Mouse (Mus musculus): Measurements from ENCODE around the gene Ccdc85c. TPM values are rescaled to one million over a fixed set of nuclear protein-coding genes. Genes with fewer than 3 reads are reported as not detected.
A peak's percentile ranks its signal among the peaks of the same experiment; 100 is the strongest.

The Ccdc85c gene
- total RNA-seq, 2 experiments from 2014 or later: 36.4 to 40.9 TPM

DNA sequence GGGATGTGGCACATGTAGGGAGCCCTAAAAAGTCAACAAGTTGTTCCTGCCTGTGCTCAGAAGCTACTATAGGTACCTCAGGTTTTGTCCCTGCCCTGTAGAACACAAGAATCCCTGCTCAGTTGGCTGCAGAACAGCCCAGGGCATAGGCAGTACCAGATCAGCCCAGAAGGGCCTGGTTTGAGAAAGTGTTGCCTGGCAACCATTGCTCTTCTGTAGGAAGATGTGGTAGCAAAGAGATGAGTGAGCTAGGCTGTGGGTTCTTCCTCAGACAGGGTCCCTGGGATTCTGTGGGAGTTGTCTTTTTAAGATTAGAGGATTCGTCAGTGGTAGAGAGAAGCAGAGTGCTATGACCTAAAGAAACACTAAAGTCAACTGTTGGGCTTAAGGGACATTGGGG, 75.1 kb downstream of the Ccdc85c start:
- intact Hi-C loops (cut with DNase I): loop anchor here (10.0 kb wide), 1 partner anchor 335 kb away; no protein-coding TSS in a partner anchor
- DNase-seq (ENCODE audit: low spot score): no peak

DNA sequence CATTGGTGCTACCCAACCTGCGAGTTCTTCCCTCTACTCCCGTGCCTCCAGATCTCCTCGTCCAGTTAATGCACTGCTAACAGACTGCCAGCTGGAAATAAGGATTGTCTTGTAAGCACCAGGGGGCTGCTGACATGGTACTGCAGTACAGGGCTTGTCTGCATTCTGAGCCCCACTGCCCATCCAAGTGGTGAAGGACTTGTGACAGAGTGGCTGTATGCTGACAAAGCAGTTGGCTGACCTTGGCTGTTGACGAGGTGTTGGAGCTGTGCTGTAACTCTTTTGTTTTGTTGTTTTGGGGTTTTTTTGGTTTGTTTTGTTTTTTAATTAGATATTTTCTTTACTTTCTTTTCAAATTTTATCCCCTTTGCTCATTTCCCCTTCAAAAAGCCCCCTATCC, 76.8 kb downstream of the Ccdc85c start:
- intact Hi-C loops (cut with DNase I): no loop called here

DNA sequence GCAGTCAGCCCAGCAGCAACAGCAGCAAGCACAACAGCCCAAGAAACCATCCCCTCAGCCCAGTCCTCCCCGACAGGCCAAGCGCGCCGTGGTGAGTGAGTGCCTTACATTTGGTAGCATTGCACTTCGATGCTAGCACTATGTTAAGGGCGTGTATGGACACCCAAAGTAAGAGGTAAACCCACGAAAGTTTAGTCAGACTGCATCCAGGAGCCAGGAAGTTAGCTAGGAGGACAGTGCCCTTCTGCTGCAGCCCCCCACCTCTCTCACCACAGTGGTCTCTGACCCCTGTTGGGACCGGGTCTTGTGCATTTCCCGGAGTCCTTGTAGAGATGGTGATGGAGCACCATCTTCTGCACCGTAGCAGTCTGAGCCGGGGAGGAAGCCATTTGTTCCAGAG, 79.5 kb downstream of the Ccdc85c start:
- no peak for DNase-seq (ENCODE audit: low spot score)
- intact Hi-C loops (cut with DNase I): no loop called here

More for the DNA sequence above, 76.8 kb downstream of the Ccdc85c start:
- DNase-seq (ENCODE audit: low spot score): no peak

DNA sequence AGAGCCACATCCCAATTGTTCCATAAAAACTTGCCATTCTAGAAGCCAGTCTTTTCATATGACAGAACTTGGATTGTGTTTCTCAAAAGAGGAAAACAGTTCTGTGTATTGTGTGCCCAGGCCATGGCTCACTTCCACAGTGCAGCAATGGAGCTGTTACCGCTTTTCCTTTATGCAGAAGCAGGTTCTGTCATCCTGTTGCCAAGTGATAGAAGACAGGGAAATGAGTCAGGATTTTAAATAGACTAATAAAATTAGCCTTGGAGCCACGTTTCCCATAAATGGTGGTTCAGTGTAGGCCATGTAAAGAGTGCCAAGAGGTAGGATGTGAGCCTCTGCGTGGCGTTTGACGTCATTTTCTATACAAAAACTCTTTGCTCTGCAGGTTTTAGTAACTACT, 81.3 kb downstream of the Ccdc85c start:
- intact Hi-C loops (cut with DNase I): no loop called here
- no peak for DNase-seq (ENCODE audit: low spot score)

DNA sequence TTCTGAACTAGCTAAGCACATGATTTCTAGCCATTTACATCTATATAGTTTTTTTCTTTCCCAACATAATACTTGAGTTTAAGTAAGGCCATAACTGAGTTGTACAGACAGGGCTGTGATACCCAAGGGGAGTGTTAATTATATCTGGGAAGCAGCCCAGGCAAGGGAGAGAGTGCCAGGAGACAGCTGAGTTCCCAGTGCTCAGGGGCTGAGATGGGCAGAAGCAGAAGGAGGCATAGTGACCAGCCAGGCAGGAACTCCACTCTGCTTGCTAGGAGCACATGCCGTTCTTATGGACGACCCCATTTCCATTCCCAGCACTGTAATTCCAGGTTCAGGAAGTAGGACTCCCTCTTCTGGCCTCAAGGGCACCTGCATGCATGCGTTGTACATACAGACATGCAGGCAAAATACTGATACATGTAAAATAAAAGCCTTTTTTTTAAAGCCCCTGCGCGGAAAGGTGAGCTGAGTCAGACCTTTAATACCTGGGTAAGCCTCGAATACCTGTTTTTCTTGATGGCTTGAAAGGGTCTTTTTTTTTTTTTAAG, 87.6 kb downstream of the Ccdc85c start:
- no peak for DNase-seq (ENCODE audit: low spot score)
- intact Hi-C loops (cut with DNase I): no loop called here

GRCm38 (mm10) chr12:108181716-108182115, 93.5 kb downstream of the Ccdc85c start:
- intact Hi-C loops (cut with DNase I): no loop called here
- DNase-seq (ENCODE audit: low spot score): no peak

DNA sequence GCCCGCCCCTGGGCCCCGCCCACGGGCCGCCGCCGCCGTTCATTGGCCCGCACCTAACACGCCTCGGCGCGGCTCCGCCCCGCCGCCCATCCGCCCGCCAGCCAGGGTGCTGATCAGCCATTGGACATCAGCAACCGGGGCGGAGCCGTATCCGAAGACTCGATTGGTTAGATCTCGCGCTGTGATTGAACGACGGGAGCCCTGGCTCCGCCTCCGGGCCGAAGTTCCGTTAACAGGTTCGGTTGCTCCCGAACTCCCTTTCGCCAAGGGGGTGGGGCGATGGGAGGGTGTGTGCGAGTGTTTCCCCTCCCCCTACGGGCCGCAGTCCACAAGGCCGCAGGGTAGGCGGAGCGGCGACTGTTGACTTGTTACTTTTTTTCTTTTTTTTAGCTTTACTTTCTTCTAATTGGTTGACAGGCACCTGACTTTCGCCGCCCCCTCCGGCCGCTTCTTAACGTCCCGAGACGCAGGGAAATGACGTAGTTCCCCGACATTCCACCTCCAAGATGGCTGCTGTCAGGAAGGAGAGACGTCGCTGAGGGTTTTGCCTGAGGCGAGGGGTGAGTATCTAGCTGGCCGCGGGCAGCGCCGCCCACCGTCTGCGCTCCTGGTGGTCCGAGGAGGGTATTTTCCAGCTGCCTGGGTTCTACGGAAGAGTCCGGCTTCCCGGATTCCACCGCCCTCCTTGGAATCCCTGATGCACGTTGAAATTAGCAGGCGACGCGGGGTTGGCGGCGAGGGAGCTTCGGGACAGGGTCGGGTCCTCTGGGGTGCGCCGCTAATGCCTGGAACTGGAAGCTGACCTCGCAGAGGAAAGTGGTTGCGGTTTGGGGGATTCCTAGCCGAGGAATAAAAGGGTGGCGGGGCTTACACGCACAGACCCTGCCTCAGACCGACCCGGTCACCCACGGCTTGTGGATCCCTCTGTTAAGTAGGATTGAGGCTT, 95.6 kb downstream of the Ccdc85c start, which contains the start of gene Ccnk:
Ccnk (plus strand) TSS at position 259 of the 946 bp plus-strand sequence.
- peak; percentile 100 for DNase-seq (ENCODE audit: low spot score)
- intact Hi-C loops (cut with DNase I): loop anchor here (10.0 kb wide), 1 partner anchor 625 kb away; no protein-coding TSS in a partner anchor

GRCm38 (mm10) chr12:108179246-108179320, 96.1 kb downstream of the Ccdc85c start, which contains the start of gene Setd3:
Gene Setd3, minus strand, starts transcription at chr12:108179314.
- DNase-seq (ENCODE audit: low spot score): no peak
- intact Hi-C loops (cut with DNase I): loop anchor here (10.0 kb wide), 1 partner anchor 626 kb away; no protein-coding TSS in a partner anchor

DNA sequence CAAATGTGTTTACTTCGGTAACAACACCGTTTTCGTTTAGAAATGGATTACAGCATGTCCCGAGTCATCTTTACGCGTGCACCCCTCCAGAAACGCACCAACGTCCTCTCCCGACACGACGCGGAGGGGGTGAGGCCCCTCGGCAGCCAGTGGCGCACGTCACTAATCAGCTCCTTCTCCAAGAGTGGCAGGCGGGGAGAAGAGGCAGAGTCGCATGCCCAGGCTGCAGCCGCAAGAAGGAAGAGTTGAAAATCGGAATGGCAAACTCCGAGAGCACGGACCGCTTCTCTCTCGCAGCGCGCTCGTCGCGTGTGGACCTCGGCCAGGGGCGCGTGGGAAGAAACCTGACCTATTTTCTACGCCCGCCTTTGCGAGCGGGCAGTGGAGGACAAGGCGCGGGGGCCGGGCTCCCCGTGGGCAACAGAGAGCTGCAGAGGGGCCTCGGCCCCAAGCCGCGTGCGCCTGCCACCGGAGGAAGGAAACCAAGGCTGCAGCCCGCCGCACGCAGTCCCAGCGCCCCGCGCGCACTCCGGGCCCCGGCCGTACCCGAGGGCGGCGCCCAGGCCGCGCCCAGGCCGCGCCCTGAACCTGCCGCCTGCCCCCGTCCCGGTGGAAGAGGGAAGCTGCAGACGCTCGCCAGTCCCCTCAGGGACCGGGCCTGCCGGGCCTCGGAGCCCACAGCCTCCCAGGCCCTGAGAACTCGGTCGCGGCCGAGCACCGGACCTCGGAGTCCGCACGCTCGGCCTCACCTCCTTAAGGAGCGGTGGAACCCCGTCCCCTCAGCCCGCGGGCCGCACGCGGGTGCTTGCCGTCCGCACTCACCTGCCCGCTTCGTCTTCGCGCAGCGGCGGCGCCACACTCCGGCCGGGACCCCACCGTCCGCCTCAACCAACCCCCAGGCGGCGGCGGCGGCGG, 96.6 kb downstream of the Ccdc85c start:
- peak; percentile 14 for DNase-seq (ENCODE audit: low spot score)
- intact Hi-C loops (cut with DNase I): loop anchor here (10.0 kb wide), 1 partner anchor 626 kb away; no protein-coding TSS in a partner anchor

- no peak for DNase-seq (ENCODE audit: low spot score)
- intact Hi-C loops (cut with DNase I): loop anchor here (10.0 kb wide), 1 partner anchor 628 kb away; no protein-coding TSS in a partner anchor
Observed at GRCm38 (mm10) chr12:108176366-108176765, 98.9 kb downstream of the Ccdc85c start.

- intact Hi-C loops (cut with DNase I): loop anchor here (10.0 kb wide), 1 partner anchor 630 kb away; no protein-coding TSS in a partner anchor
- no peak for DNase-seq (ENCODE audit: low spot score)
Observed at GRCm38 (mm10) chr12:108174606-108175505, 100.4 kb downstream of the Ccdc85c start.

DNA sequence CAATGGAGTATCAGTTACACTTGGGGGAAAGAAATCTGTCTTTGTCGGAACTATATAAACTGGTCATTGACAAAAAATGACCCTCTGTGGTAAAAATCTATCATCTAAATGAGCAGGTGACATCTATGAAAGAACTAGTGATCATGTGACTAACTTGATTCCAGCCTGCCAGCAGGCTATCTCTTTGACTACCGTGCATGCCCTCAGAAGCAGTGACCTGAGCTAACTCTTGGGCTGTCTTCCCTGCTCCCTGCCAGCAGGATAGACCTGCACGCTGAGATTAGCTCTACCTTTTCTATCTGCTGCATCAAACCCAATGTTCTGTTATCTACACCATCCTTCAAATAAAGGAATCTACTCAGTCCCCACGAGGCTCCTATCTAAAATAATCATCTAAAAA, 102.6 kb downstream of the Ccdc85c start:
- no peak for DNase-seq (ENCODE audit: low spot score)
- intact Hi-C loops (cut with DNase I): loop anchor here (10.0 kb wide), 1 partner anchor 632 kb away; no protein-coding TSS in a partner anchor

DNA sequence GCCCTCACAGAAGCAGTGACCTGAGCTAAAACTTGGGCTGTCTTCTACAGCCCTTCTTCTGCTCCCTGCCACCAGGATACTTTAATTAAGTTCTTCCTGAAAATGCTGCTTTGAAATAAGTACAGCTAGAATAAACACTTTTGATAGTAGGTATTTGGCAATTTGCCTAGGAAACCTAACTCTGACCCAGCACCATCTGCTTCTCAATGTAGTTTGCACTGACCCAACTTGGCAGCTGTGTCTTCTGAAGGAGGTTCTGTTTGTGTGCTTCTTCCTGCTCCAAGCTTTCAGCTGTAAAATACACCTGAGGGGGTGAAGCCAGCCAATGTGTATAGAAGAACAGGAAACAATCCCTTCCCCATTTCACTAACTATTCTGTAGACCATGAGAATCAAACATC, 103.9 kb downstream of the Ccdc85c start:
- intact Hi-C loops (cut with DNase I): loop anchor here (10.0 kb wide), 1 partner anchor 633 kb away; no protein-coding TSS in a partner anchor

GRCm38 (mm10) chr12:108170467-108170866, 104.8 kb downstream of the Ccdc85c start:
- intact Hi-C loops (cut with DNase I): loop anchor here (10.0 kb wide), 1 partner anchor 634 kb away; no protein-coding TSS in a partner anchor
- DNase-seq (ENCODE audit: low spot score): no peak

More for the DNA sequence above, 103.9 kb downstream of the Ccdc85c start:
- no peak for DNase-seq (ENCODE audit: low spot score)

DNA sequence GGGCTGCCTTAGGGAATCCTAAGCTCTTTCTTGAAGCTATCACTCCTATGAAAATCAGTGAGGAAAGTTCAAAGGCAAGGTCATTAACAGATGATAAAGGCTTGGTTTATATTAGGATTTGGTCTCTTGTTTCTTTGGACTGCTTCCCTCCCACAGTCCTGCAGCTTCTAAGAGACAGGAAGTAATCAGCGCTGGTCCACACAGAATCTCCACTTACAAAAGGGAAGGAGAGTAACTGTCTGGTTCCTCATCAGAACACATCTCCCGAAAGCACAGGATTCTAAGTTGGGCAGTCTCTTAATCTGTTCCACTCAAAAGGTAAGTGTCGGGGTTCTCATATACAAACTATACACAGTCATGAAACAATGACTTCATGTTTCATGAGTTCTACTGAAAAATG, 106.3 kb downstream of the Ccdc85c start:
- intact Hi-C loops (cut with DNase I): no loop called here
- no peak for DNase-seq (ENCODE audit: low spot score)

- intact Hi-C loops (cut with DNase I): no loop called here
- no peak for DNase-seq (ENCODE audit: low spot score)
Observed at GRCm38 (mm10) chr12:108163706-108164105, 111.5 kb downstream of the Ccdc85c start.

DNA sequence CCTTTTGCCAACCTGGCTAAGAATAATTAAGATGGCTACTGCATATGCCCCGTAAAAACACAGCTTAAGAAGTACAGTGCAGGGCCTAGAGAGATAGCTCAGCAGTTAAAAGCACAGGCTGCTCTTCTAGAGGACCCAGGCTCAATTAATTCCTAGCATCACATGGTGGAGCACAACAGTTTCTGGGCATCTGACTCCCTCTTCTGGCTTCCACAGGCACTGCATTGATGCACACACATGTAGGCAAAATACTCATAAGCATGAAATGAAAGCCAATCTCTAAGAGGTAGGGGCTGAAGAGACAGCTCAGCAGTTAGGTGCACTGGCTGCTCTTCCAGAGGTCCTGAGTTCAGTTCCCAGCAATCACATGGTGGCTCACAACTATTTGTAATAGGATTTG, 113.2 kb downstream of the Ccdc85c start:
- DNase-seq (ENCODE audit: low spot score): no peak
- intact Hi-C loops (cut with DNase I): no loop called here

DNA sequence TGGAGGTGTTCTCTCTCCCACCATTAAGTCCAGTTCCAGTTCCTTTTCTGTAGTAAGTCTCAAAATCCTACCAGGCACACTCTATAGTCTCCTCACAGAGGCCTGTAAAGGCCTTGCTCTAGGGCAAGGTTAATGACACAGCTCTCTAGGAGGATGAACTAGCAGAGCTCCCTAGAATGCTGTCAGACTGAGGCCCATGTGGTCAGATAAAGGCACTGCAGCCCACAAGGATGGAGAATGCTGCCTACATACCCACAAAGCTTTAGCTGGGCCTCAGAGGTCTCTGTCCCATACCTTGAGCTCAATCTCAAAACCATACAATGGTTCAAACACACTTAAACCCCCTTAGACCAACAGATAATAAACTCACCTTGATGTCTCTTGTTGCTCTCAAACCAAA, 115.4 kb downstream of the Ccdc85c start:
- no peak for DNase-seq (ENCODE audit: low spot score)
- intact Hi-C loops (cut with DNase I): no loop called here
